1 mouse cellular context compared by ENCODE assay signal in genomic region chr4:134273417-134274345, GRCm38 (mm10).
A peak's percentile ranks its signal among the peaks of the same experiment; 100 is the strongest.
TF ChIP-seq lines count a peak whose summit lies in the region.

No protein-coding gene starts in this region.

TF ChIP-seq in MEL, 35 proteins besides CTCF, POLR2A, EP300 and RAD21 (continued from another document):
- TF ChIP-seq KAT2A (conservative IDR thresholded peaks at IDR 0.05; ENCODE audit: low read depth, low read length): peak; percentile 46; the same call in 1 of the 2 replicates
- peak; percentile 55; the same call in 1 of the 2 replicates for TF ChIP-seq ETS1 (IDR thresholded peaks at IDR 0.05; ENCODE audit: low read depth, low read length)
- TF ChIP-seq UBTF (IDR thresholded peaks at IDR 0.05; ENCODE audit: borderline replicate concordance, insufficient read depth, low read depth, low read length): no peak
- no peak; the same call in none of the 2 replicates for TF ChIP-seq ZMIZ1 (IDR thresholded peaks at IDR 0.05; ENCODE audit: low read depth, low read length)
- no peak for TF ChIP-seq USF2 (IDR thresholded peaks at IDR 0.05; ENCODE audit: borderline replicate concordance in 1 of 2, insufficient read depth in 1 of 2, low read depth in 1 of 2, low read length in 2 of 2)
- peak; percentile 83 for TF ChIP-seq GATA1 (IDR thresholded peaks at IDR 0.05; ENCODE audit: low read depth, low read length)
- peak; percentile 47; the same call in 1 of the 2 replicates for TF ChIP-seq MYB (IDR thresholded peaks at IDR 0.05; ENCODE audit: low read depth, low read length)
- peak; percentile 53; the same call in 1 of the 2 replicates for TF ChIP-seq POLR2AphosphoS5 (IDR thresholded peaks at IDR 0.05; ENCODE audit: borderline replicate concordance, low read depth, low read length)
- TF ChIP-seq CHD1 (IDR thresholded peaks at IDR 0.05; ENCODE audit: low read depth, low read length): 0 out of 2 replicates have a peak, but pooled peaks have one; percentile 13
- no peak for TF ChIP-seq USF1 (IDR thresholded peaks at IDR 0.05; ENCODE audit: low read depth, low read length)
- TF ChIP-seq ELF1 (IDR thresholded peaks at IDR 0.05; ENCODE audit: low read depth, low read length): 0 out of 2 replicates have a peak, but pooled peaks have one; percentile 31
- no peak for TF ChIP-seq ZKSCAN1 (IDR thresholded peaks at IDR 0.05; ENCODE audit: low read depth, low read length)
- TF ChIP-seq BHLHE40 (IDR thresholded peaks at IDR 0.05; ENCODE audit: borderline replicate concordance, low read depth, low read length): peak; percentile 64; the same call in 1 of the 2 replicates
- peak; percentile 38; the same call in 1 of the 2 replicates for TF ChIP-seq MAX (IDR thresholded peaks at IDR 0.05; ENCODE audit: low read length)
- TF ChIP-seq SIN3A (IDR thresholded peaks at IDR 0.05; ENCODE audit: low read length): peak; percentile 80
- TF ChIP-seq MAZ (IDR thresholded peaks at IDR 0.05; ENCODE audit: low read depth, low read length): 0 out of 2 replicates have a peak, but pooled peaks have one; percentile 32
- TF ChIP-seq TAL1 (IDR thresholded peaks at IDR 0.05; ENCODE audit: low read length): peak; percentile 79
- TF ChIP-seq POLR2AphosphoS2 (IDR thresholded peaks at IDR 0.05; ENCODE audit: low read length): no peak
- no peak for TF ChIP-seq SMC3 (IDR thresholded peaks at IDR 0.05; ENCODE audit: low read depth, low read length)
- no peak for TF ChIP-seq ZC3H11A (IDR thresholded peaks at IDR 0.05; ENCODE audit: low read depth, low read length)
- TF ChIP-seq HCFC1 (IDR thresholded peaks at IDR 0.05; ENCODE audit: low read depth, low read length): peak; percentile 74
- no peak for TF ChIP-seq CHD2 (IDR thresholded peaks at IDR 0.05; ENCODE audit: low read length)
- peak; percentile 74 for TF ChIP-seq TCF12 (IDR thresholded peaks at IDR 0.05; ENCODE audit: low read depth, low read length)
- no peak for TF ChIP-seq GABPA (IDR thresholded peaks at IDR 0.05; ENCODE audit: low read depth, low read length)
- TF ChIP-seq ZNF384 (IDR thresholded peaks at IDR 0.05; ENCODE audit: low read depth, low read length): no peak
- 0 out of 2 replicates have a peak, but pooled peaks have one; percentile 59 for TF ChIP-seq MYC (IDR thresholded peaks at IDR 0.05; ENCODE audit: low read depth, low read length)
- TF ChIP-seq MAFK (IDR thresholded peaks at IDR 0.05; ENCODE audit: borderline replicate concordance, low read depth, low read length): no peak
- TF ChIP-seq RCOR1 (IDR thresholded peaks at IDR 0.05; ENCODE audit: low read depth, low read length): peak; percentile 54; the same call in 1 of the 2 replicates
- TF ChIP-seq NRF1 (IDR thresholded peaks at IDR 0.05; ENCODE audit: insufficient read depth, low read depth, low read length, poor library complexity, severe bottlenecking): no peak
- peak; percentile 73 for TF ChIP-seq NELFE (IDR thresholded peaks at IDR 0.05; ENCODE audit: low read depth, low read length)
- peak; percentile 63; the same call in 1 of the 2 replicates for TF ChIP-seq MXI1 (IDR thresholded peaks at IDR 0.05; ENCODE audit: low read depth, low read length)
